Mouse (Mus musculus) kidney, postnatal 0 days (tissue): ENCODE results near the gene Fads2. TPM values are rescaled to one million over a fixed set of nuclear protein-coding genes. Genes with fewer than 3 reads are reported as not detected.

ENCODE experiments used
- ATAC-seq: fragments of 200-750 bp; cut with Nextera tagmentation; replicated peaks from 2 replicates; pipeline ENCODE4 v1.8.0; 2017; ENCODE audit warnings: low read depth, moderate number of reproducible peaks, moderate TSS enrichment, moderate library complexity; ENCODE audit not compliant: low FRiP score
- DNase-seq: peaks from one replicate; pipeline ENCODE4 v3.0.0-alpha.2; 2016; ENCODE audit warnings: low spot score
- H3K27ac ChIP-seq: fragments of 300-500 bp; sonication (generic); 2 replicates; pipeline ENCODE4 v1.5.1; 2014; ENCODE audit warnings: mild to moderate bottlenecking
- H3K27me3 ChIP-seq: fragments of 300-500 bp; sonication (generic); 2 replicates; pipeline ENCODE4 v1.6.1; 2014; ENCODE audit warnings: low read length, mixed read lengths; ENCODE audit not compliant: insufficient read depth
- H3K36me3 ChIP-seq: fragments of 300-500 bp; sonication (generic); 2 replicates; pipeline ENCODE4 v1.6.1; 2014; ENCODE audit warnings: low read length, mixed read lengths; ENCODE audit not compliant: insufficient read depth
- H3K4me1 ChIP-seq: fragments of 300-500 bp; sonication (generic); replicated peaks from 2 replicates; pipeline ENCODE4 v1.6.1; 2014; ENCODE audit warnings: antibody characterized with exemption, low read length, mixed read lengths; ENCODE audit not compliant: insufficient read depth
- H3K4me2 ChIP-seq: fragments of 300-500 bp; sonication (generic); 2 replicates; pipeline ENCODE4 v1.6.1; 2014; ENCODE audit warnings: mild to moderate bottlenecking, low read length, moderate library complexity, mixed read lengths
- H3K4me3 ChIP-seq: fragments of 300-500 bp; sonication (generic); replicated peaks from 2 replicates; pipeline ENCODE4 v1.5.1; 2014; ENCODE audit warnings: low read depth, low read length
- H3K9ac ChIP-seq: fragments of 300-500 bp; sonication (generic); 2 replicates; pipeline ENCODE4 v1.6.1; 2014; ENCODE audit warnings: low read depth, low read length
- H3K9me3 ChIP-seq: fragments of 300-500 bp; sonication (generic); replicated peaks from 2 replicates; pipeline ENCODE4 v1.6.1; 2016; ENCODE audit warnings: low read length, inconsistent platforms, mixed read lengths
- CTCF ChIP-seq: IDR thresholded peaks from 2 replicates; pipeline ENCODE4 v1.5.1; 2016; ENCODE audit warnings: antibody characterized with exemption, low read depth, mild to moderate bottlenecking, moderate library complexity
- WGBS: fragments of 180-500 bp; shearing (Covaris S2); extraction: QIAGEN DNeasy Blood & Tissue Kit; methylation state at CpG from one replicate; pipeline ENCODE4 v1.1.7; 2014; 5-methylcytosine and 5-hydroxymethylcytosine counted together
- polyA plus RNA-seq: library from polyadenylated mRNA; unstranded; fragments of >200 nt; fragmentation: Nextera tagmentation; extraction: Ambion mirVana; gene quantifications from 2 replicates; pipeline ENCODE4 v1.2.1, GENCODE M21; 2015

The Fads2 gene
- polyA plus RNA-seq, 1 experiment from 2014 or later, result 37.1 TPM

DNA sequence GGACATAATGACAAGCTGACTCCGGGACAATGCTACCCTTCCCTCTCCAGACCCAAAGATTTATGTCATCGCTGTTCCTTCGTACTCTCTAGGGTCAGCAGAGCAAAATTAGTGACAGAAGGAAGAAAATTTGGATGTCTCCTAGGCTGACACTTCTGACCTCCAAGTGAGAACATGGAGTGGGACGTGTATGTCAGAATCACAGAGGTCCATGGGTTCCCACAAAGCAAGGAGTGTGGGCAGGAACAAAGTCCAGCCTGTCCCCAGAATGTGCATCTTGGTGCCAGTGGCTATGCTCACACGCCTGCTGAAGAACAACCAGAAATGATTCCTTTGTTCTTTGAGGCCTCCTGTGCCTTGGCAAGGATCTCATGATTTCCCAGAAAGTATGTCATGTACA lies 28.4 kb downstream of the Fads2 start:
- Histone ChIP-seq H3K36me3 (peaks cover 57% of the 10 kb centered on the region), H3K4me2 (no peak overlapping the region), H3K9me3 (no peaks in the 10 kb centered on the region), H3K27me3 (no peaks in the 10 kb centered on the region), H3K9ac (no peak overlapping the region), H3K4me3 (no peak overlapping the region), H3K4me1 (no peaks in the 10 kb centered on the region), H3K27ac (no peak overlapping the region)
- no peak for TF ChIP-seq CTCF
- 92% methylated on average over 5 of the region's 5 CpGs for WGBS
- DNase-seq (no peak), ATAC-seq (no peak)

DNA sequence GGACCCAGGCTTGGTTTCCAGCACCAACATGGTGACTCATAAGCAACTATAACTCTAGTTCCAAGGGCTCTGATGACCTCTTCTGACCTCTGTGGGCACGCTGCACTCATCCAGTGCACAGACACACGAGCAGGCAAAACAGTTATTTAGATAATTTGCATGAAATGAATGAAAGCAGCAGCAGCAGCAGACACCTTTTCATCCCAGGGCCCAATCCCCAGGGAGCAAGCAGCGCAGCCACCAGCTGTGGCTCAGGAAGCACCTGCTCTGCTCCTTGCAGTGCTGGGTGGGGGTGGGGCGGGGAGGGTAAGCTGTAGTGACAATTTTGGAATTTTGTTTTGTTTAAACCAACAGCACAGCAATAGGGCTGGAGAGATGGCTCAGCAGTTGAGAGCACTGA lies 29.7 kb downstream of the Fads2 start:
- H3K36me3 ChIP-seq, result peaks cover 48% of the 10 kb centered on the region
- no peaks in the 10 kb centered on the region for H3K27me3 ChIP-seq
- H3K27ac ChIP-seq, result no peak overlapping the region
- no peak overlapping the region for H3K9ac ChIP-seq
- no peak for ATAC-seq
- H3K9me3 ChIP-seq, result no peaks in the 10 kb centered on the region
- no peak for DNase-seq
- no peak overlapping the region for H3K4me3 ChIP-seq
- WGBS, result 81% methylated on average over 4 of the region's 4 CpGs
- no peaks in the 10 kb centered on the region for H3K4me1 ChIP-seq
- no peak overlapping the region for H3K4me2 ChIP-seq
- no peak for TF ChIP-seq CTCF

DNA sequence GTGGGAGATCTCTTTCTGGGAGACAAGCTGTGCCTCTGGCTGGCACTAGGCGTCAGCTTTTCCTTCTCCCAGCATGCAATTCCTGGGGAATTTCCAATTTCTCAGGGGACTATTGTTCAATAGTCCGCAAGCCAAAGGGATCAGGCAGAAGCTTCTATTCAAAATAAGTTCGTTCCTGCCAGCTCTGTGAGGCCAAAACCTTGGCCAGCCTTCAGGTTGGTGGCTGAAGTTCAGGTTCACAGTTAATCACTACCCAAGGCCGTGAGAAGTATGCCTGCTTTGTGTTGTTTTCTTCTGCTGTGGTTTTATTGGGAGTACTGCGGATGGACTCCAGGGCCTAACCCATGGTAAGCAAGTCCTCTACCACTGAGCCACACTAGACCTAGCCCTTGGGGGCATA lies 30.4 kb downstream of the Fads2 start:
- Histone ChIP-seq H3K4me2 (no peak overlapping the region), H3K4me3 (no peak overlapping the region), H3K36me3 (peaks cover 43% of the 10 kb centered on the region), H3K27me3 (no peaks in the 10 kb centered on the region), H3K9ac (no peak overlapping the region), H3K4me1 (no peaks in the 10 kb centered on the region), H3K9me3 (no peaks in the 10 kb centered on the region), H3K27ac (no peak overlapping the region)
- 85% methylated on average over 5 of the region's 5 CpGs for WGBS
- ATAC-seq (no peak), DNase-seq (no peak)
- TF ChIP-seq CTCF, result no peak

DNA sequence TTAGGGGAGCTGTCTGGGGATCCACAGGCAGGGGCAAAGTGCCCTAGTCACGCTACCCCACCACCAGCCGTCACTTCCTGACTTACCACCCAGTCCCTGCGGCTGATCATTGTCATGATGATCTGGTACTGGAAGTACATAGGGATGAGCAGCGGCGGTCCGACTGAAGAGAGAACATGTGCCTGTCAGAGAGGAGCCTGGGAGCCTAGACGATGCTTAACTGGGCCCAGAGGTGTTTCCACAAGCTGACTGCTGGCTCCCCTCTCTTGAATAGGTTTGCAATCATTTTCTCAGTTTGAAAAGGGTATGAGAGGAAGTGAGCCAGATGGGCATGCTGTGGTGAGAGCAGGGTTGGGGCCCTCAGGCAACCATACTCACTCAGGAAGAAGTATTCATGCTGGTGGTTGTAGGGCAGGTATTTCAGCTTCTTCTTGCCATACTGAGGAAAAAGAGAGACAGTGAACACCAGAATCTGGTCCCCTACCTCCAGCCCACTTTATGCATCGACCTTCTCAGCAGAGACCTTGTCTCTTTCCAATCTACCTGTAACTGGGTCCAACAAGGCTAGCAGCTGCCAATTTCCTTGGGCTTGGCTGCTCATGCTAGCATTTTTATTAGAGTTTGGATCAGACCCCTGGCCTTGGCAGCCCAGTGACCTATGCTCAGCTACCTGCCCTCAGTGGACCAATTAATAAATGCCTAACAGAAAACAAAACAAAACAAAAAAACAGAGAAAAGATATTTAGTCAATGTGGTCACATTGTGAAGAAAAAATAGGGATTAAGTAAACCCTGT lies 31.2 kb downstream of the Fads2 start:
- Histone ChIP-seq H3K27me3 (no peaks in the 10 kb centered on the region), H3K4me3 (no peak overlapping the region), H3K4me1 (no peaks in the 10 kb centered on the region), H3K9me3 (no peaks in the 10 kb centered on the region), H3K27ac (no peak overlapping the region), H3K9ac (no peak overlapping the region), H3K36me3 (peaks cover 41% of the 10 kb centered on the region), H3K4me2 (no peak overlapping the region)
- DNase-seq, result no peak
- no peak for ATAC-seq
- WGBS, result 96% methylated on average over 8 of the region's 8 CpGs
- no peak for TF ChIP-seq CTCF

DNA sequence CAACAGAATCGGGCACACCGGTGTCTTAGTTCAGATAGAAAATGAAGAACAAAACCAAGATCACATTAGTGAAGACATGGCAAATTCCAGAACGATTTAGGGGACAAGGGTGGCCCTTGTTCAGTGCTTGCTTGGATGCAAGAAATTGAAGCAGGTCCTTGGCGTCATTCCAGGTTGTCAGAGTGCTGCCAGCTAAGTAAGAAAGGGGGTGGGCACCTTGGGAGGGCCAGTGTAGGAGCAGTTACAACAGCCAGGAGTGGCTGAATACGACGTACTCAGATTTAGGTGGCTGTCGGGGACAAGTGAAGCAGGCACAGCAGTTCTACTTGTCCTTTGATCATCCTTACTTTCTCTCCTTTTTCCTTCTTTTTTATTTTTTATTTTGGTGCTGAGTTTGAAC lies 33.8 kb downstream of the Fads2 start:
- no peak overlapping the region for H3K27ac ChIP-seq
- no peak overlapping the region for H3K4me2 ChIP-seq
- WGBS, result 87% methylated on average over 7 of the region's 7 CpGs
- no peaks in the 10 kb centered on the region for H3K27me3 ChIP-seq
- peaks cover 28% of the 10 kb centered on the region for H3K36me3 ChIP-seq
- TF ChIP-seq CTCF, result no peak
- H3K4me3 ChIP-seq, result no peak overlapping the region
- H3K9me3 ChIP-seq, result no peaks in the 10 kb centered on the region
- no peak for DNase-seq
- no peak overlapping the region for H3K9ac ChIP-seq
- no peaks in the 10 kb centered on the region for H3K4me1 ChIP-seq
- ATAC-seq, result no peak

DNA sequence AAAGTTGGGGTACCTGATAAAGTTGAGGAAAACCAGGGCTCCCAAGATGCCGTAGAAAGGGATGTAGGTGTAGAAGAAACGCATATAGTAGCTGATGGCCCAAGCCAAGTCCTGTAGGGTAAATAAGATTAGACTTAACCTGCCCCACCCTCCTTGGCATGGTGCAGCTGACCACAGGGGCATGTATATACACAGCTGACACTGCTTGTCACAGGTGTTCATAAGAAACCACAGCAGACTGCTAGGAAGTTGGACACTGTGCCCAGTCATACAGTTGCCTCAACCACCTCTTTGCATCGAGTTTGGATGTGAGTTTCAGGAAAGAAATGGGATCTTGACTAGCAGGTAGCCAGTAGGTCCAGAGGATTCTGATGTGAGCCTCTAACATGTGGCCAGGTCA lies 35.0 kb downstream of the Fads2 start:
- no peaks in the 10 kb centered on the region for H3K4me1 ChIP-seq
- DNase-seq (no peak), ATAC-seq (no peak)
- H3K4me3 ChIP-seq, result no peak overlapping the region
- no peaks in the 10 kb centered on the region for H3K27me3 ChIP-seq
- TF ChIP-seq CTCF, result no peak
- H3K9ac ChIP-seq, result no peak overlapping the region
- H3K4me2 ChIP-seq, result no peak overlapping the region
- peaks cover 31% of the 10 kb centered on the region for H3K36me3 ChIP-seq
- 94% methylated on average over 3 of the region's 3 CpGs for WGBS
- no peak overlapping the region for H3K27ac ChIP-seq
- H3K9me3 ChIP-seq, result no peaks in the 10 kb centered on the region

DNA sequence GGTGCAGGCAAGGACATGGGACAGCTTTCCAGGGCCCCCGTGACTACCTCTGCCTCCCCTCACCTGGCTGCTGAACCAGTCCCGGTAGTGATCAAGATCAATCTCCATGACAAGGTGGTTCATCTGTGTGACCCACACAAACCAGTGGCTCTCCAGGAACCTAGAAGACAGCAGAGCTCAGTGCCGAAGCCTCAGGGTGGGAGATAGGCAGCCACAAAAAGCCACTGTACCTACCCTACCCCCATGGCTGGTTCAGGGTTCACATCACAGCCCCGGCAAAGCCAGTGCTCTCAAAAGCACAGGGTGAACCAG lies 35.4 kb downstream of the Fads2 start:
- ATAC-seq (no peak), DNase-seq (no peak)
- H3K4me3 ChIP-seq, result no peak overlapping the region
- no peak overlapping the region for H3K27ac ChIP-seq
- peaks cover 31% of the 10 kb centered on the region for H3K36me3 ChIP-seq
- H3K4me2 ChIP-seq, result no peak overlapping the region
- no peaks in the 10 kb centered on the region for H3K9me3 ChIP-seq
- TF ChIP-seq CTCF, result no peak
- no peaks in the 10 kb centered on the region for H3K27me3 ChIP-seq
- WGBS, result 87% methylated on average over 4 of the region's 4 CpGs
- H3K9ac ChIP-seq, result no peak overlapping the region
- H3K4me1 ChIP-seq, result no peaks in the 10 kb centered on the region
